Mouse (Mus musculus): ENCODE results near the gene Sema4g.

The Sema4g gene

GRCm38 (mm10) chr19:45048644-45049365 lies 59.9 kb downstream of the Sema4g start:
- DNase-seq (ENCODE audit: low read depth) = no peak

DNA sequence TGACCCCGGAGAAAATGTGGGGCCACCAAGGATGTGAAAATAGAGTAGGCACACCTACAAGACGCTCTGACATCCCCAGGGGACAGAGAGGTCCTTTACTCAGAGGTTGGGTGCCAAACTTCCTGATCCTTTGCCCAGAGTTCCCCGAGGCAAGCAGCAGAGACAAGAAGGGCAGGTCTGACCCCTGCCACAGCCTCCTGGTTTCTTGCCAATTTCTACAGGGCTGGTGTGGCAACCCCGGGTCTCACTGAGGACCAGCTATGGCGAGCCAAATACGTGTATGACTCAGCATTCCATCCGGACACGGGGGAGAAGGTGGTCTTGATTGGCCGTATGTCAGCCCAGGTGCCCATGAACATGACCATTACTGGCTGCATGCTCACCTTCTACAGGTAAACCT lies 60.6 kb downstream of the Sema4g start:
- DNase-seq (ENCODE audit: low read depth) = no peak
